Mouse (Mus musculus): Measurements from ENCODE around the gene Ldb2.

DNA sequence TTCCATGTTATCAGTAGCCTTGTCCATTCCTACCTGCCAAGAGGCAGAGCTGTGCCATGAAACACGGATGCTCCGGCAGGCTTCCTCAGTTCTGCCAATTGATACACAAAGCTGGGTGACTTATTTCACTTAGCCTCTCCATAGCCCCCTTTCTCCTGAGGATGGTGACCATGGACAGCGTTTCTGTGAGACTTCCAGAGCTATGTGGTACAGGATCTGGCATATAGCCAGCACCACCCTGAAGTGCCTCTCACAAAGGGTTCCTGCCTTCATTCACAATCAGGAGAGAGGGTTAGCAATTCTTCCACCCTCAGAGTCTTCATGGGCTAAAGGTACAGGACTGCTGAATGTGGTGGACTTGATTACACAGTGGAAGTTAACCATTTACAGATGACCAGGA lies 270.0 kb downstream of the Ldb2 start:
- TF ChIP-seq GATA1 (IDR thresholded peaks at IDR 0.05; ENCODE audit: low read length): no peak
- no peak for TF ChIP-seq TAL1 (IDR thresholded peaks at IDR 0.05; ENCODE audit: low read length)
